Mouse (Mus musculus) thymus, postnatal 4 days (tissue): ENCODE measurements at regions not wholly inside any gene's neighbourhood (a gene's known extent, or its start where the extent isn't known, plus 50 kb on each side); places are given as distances from the start of the nearest gene placed in this dataset.

Experiments used
- DNase-seq: peaks from one replicate; pipeline ENCODE4 v3.0.0; 2021

GRCm38 (mm10) chr1:73184477-73184876 is 168.8 kb upstream of the Tnp1 start:
- no peak for DNase-seq

GRCm38 (mm10) chr1:73178810-73179209 is 163.1 kb upstream of the Tnp1 start:
- no peak for DNase-seq

GRCm38 (mm10) chr1:73177076-73177475 is 161.4 kb upstream of the Tnp1 start:
- DNase-seq: no peak

- no peak for DNase-seq
Observed at GRCm38 (mm10) chr1:73170668-73171008, 154.9 kb upstream of the Tnp1 start.

GRCm38 (mm10) chr1:73169929-73170667 is 154.4 kb upstream of the Tnp1 start:
- DNase-seq: no peak

GRCm38 (mm10) chr1:73169077-73169869 is 153.6 kb upstream of the Tnp1 start:
- no peak for DNase-seq

- no peak for DNase-seq
Observed at GRCm38 (mm10) chr1:73160199-73160598, 144.5 kb upstream of the Tnp1 start.

- no peak for DNase-seq
Observed at GRCm38 (mm10) chr1:73159405-73159976, 143.8 kb upstream of the Tnp1 start.

- DNase-seq: no peak
Observed at GRCm38 (mm10) chr1:73153438-73154097, 137.9 kb upstream of the Tnp1 start.

- no peak for DNase-seq
Observed at GRCm38 (mm10) chr1:73149926-73150325, 134.2 kb upstream of the Tnp1 start.

- no peak for DNase-seq
Observed at GRCm38 (mm10) chr1:73142845-73143244, 127.1 kb upstream of the Tnp1 start.

GRCm38 (mm10) chr1:73140557-73141345 is 125.0 kb upstream of the Tnp1 start:
- DNase-seq: no peak

- DNase-seq: no peak
Observed at GRCm38 (mm10) chr1:73130215-73130861, 114.6 kb upstream of the Tnp1 start.

- DNase-seq: no peak
Observed at GRCm38 (mm10) chr1:73123012-73123411, 107.3 kb upstream of the Tnp1 start.

- no peak for DNase-seq
Observed at GRCm38 (mm10) chr1:73118661-73119060, 103.0 kb upstream of the Tnp1 start.

GRCm38 (mm10) chr1:73116526-73116925 is 100.8 kb upstream of the Tnp1 start:
- no peak for DNase-seq

- no peak for DNase-seq
Observed at GRCm38 (mm10) chr1:73115854-73116253, 100.1 kb upstream of the Tnp1 start.

GRCm38 (mm10) chr1:73113137-73113536 is 97.4 kb upstream of the Tnp1 start:
- DNase-seq: no peak

GRCm38 (mm10) chr1:73112711-73113110 is 97.0 kb upstream of the Tnp1 start:
- DNase-seq: no peak

GRCm38 (mm10) chr1:73111911-73112310 is 96.2 kb upstream of the Tnp1 start:
- DNase-seq: no peak

- DNase-seq: no peak
Observed at GRCm38 (mm10) chr1:73105856-73106463, 90.3 kb upstream of the Tnp1 start.
